Mouse (Mus musculus) layer of hippocampus, adult 6 months (tissue): ENCODE results near the gene Zfp868. TPM values are rescaled to one million over a fixed set of nuclear protein-coding genes. Genes with fewer than 3 reads are reported as not detected.

Experiments
- long read RNA-seq, 2 experiments: library from polyadenylated mRNA; unstranded; transcript quantifications; one replicate each; pipeline ENCODE4 v2.0.0; 2019 to 2020
- polyA plus RNA-seq: library from polyadenylated mRNA; unstranded; fragments of <200 nt; fragmentation: Nextera tagmentation; gene quantifications from 2 replicates; pipeline ENCODE4 v1.2.3, GENCODE M21; 2021

The Zfp868 gene
- 12.9 and 14.6 TPM in 2 replicates for polyA plus RNA-seq
- long read RNA-seq, experiment 1, transcript Zfp868-202 (5 exons, 2,259 nt), result major isoform, 10 of 16 reads
- long read RNA-seq, experiment 1, partial matches to known transcripts, result 0 of 16 reads
- long read RNA-seq, experiment 1, other reads (novel, unspliced or antisense), result 5 of 16 reads
- long read RNA-seq, experiment 2, transcript Zfp868-202 (5 exons, 2,259 nt), result major isoform, 32 of 37 reads
- long read RNA-seq, experiment 2, partial matches to known transcripts, result 2 of 37 reads
- long read RNA-seq, experiment 2, other reads (novel, unspliced or antisense), result 2 of 37 reads

DNA sequence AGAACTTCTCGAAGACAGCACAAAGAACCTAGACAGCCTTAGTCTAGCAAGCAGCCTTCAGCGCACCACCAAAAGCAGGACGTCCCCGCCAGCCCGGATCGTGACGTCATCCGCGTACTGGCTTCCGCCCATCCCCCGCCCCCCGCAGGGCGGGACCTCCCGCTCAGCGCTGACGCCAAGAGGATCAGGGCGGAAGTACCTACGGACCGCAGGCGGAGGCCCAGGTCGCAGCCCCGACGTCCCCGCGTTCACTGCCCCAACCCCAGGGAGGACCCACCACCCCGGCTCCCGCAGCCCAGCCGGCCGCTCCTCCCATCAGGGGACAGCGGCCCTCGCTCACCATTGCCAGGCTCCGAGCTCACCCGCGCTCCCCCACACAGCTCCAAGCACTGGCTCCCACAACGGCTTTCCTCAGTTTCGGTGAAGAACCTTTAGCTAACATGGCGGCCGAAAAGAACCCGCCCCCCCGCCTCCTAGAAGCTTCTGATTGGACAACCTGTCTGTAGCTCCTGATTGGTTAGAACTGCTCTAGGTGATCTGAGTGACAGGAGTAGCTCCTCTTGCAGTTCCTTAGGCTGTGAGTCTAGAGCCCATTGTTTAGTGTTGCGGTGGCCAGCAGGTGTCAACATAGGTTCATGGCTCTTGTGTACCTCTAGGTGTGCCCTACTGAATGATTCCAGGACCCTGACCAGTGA, at the start of gene Zfp868:
Zfp868 (minus strand) TSS at position 454 of the 695 bp plus-strand sequence.

DNA sequence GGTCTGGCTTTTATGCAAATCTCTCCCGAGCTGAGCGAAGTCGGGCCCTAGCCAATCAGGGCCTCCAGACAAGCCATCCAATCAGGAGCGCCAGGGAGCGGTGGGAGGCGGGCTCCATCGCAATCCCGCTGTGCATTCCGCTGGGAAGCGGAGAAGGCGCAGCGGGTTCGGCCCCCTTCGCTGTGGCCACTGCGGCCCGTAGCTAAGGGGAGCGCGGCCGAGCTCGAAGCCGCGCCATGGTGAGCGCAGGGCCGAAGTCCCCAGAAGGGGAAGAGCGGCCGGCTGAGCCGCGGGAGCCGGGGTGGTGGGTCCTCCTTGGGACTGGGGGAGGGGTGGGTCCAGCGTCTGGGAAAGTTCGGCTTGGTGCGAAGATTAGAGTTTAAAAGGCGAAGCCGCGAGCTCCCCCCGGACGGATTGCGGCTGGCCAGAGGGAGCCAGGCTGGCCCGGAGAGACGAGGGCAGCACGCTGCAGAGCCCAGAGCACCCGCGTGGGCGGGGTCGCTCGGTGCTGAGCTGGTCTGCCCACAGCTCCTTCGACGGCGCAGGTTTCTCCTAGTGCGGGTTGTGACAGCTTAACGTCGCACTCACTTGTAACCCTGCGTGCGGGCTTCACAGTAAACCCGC, 29.1 kb upstream of the Zfp868 start, which contains the start of gene Zfp964:
Zfp964 (plus strand) TSS at position 122 of the 624 bp plus-strand sequence.

Other genes starting within 250 kb of the Zfp868 start
- not detected in 2 replicates for gene Gm9495, start 172.0 kb downstream of the Zfp868 start, polyA plus RNA-seq
- not detected in 2 replicates for gene Gm7697, start 102.6 kb downstream of the Zfp868 start, polyA plus RNA-seq
- gene Zfp964, start 28.9 kb upstream of the Zfp868 start, polyA plus RNA-seq, result 1.5 and 1.6 TPM in 2 replicates
- 12.4 and 14.6 TPM in 2 replicates for gene Zfp869, start 85.2 kb upstream of the Zfp868 start, polyA plus RNA-seq
- gene Zfp963, start 124.4 kb upstream of the Zfp868 start, polyA plus RNA-seq, result 4.1 TPM in 2 replicates
- 0.82 TPM in 1 of 2 replicates, not detected in the other for gene Gm20422, start 149.3 kb upstream of the Zfp868 start, polyA plus RNA-seq
- gene Atp13a1, start 165.6 kb upstream of the Zfp868 start, polyA plus RNA-seq, result 16.9 and 19.4 TPM in 2 replicates
- gene Zfp866, start 165.6 kb upstream of the Zfp868 start, polyA plus RNA-seq, result 3.4 TPM in 2 replicates
- 1.8 TPM in 2 replicates for gene Gmip, start 183.1 kb upstream of the Zfp868 start, polyA plus RNA-seq
- 0.13 TPM in 2 replicates for gene Lpar2, start 196.9 kb upstream of the Zfp868 start, polyA plus RNA-seq
- gene Pbx4, start 206.9 kb upstream of the Zfp868 start, polyA plus RNA-seq, result 61.0 and 76.0 TPM in 2 replicates